Mouse (Mus musculus) liver (tissue): ENCODE measurements around the gene Spata31d1d.
A peak's percentile ranks its signal among the peaks of the same experiment; 100 is the strongest.
"Not testable (repeated sequence)": the region's sequence is repeated elsewhere in the genome, so short reads cannot be mapped to it uniquely, and the experiment has no call there.

Source experiments
- DNase-seq: peaks from one replicate; pipeline ENCODE4 v3.0.0-alpha.2; 2020; ENCODE audit warnings: mixed read lengths

Gene Spata31d1d

DNA sequence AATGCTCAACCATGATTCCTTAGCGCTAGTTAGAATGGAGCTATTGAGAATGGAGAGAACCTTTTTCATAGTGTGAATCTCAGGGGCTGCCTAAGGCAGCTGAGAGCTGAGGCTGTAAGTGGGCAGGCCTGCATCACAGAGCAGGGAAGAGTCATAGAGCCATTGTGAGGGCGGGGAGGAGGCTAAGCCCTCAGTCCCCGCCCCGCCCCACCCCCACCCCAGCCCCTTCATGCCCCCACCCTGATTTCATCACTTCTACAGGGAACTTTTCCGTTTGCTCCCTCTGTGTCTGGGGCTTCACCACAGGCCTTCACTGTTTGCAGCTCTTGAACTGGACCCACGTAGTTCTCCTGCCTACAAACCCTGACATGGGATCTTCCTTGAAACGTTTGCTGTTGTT lies at the start of gene Spata31d1d:
Gene Spata31d1d (minus strand): TSS at position 101 of the 400 bp plus-strand sequence.
- peak; percentile 40 for DNase-seq

- not testable (repeated sequence) for DNase-seq
Observed at GRCm38 (mm10) chr13:59779744-59780264, 48.3 kb upstream of the Spata31d1d start.

DNA sequence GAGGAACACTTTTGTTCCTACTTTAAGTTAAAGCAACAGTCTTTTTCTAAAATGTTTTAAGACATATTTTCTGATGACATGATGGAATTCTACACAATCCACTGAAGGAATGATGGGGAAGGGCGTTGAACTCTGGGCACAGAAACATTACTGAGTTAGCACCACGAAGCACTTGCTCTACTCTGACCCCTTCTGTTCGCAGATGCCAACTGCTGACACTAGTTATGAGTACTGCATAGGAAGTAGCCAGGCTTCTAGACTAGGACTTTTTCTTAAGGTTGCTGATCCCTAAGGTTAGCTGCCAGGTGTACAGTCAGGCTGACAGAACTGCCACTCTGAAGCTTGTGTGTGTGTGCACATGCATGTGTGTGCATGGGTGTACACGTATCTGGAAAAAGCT lies 47.7 kb upstream of the Spata31d1d start:
- peak; percentile 36 for DNase-seq

DNA sequence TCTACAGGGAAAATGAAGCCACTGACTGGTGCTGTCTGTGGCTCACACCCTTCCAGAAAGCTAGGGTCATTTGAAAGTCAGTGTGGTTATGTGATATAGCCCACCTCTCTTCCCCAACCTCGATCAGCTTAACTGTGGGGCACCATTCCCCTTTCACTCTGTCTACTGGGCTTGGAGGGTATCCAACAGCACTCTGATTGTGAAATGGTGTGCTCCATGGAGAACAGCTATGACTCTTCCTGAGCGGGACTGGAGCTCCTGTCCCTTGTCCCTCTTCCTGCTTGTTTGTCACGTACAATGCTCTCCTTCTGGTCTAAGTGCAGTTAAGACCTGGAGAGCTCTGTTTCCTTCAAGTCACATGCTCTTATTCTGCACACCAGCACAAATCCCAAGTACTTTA lies 43.6 kb upstream of the Spata31d1d start:
- no peak for DNase-seq

DNA sequence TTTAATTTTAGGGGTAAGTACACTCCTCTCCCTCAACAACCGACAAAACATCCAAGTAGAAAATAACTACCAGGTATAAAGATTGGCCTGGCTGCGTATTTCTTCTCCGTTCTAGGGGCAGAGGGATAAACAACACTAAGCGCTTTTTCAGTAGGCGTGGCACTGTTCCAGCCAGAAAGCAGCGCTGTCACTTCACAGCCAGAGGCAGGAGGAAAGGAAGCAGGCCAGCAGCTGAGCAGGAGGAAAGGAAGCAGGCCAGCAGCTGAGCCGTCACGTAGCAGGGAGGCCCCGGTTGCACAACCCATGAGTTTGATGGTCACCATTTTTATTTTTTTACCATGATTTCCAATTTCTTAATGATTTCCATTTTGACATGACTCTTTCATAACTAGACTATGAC lies 39.7 kb upstream of the Spata31d1d start:
- DNase-seq, result peak; percentile 89

GRCm38 (mm10) chr13:59770847-59771246 lies 39.3 kb upstream of the Spata31d1d start:
- peak; percentile 80 for DNase-seq

DNA sequence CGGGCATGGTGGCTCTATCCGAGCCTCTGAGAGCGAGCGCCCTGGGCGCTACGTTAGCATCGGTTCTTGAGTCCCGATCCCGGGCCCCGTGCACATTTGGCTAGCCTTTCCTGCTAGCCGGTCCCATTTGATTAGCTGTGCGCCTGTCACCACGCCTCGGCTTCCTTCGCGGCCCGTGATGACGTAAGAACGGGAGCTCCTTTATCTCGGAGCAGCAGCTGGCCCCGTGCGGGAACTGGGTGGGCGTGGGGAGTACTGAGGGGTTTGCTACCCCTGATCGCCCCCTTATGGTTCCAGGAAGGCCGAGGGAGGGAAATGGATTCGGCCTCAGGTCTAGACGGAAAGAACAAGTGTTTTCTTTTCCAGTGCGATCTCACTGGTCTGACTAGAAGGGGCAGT lies 38.6 kb upstream of the Spata31d1d start:
- peak; percentile 98 for DNase-seq

DNA sequence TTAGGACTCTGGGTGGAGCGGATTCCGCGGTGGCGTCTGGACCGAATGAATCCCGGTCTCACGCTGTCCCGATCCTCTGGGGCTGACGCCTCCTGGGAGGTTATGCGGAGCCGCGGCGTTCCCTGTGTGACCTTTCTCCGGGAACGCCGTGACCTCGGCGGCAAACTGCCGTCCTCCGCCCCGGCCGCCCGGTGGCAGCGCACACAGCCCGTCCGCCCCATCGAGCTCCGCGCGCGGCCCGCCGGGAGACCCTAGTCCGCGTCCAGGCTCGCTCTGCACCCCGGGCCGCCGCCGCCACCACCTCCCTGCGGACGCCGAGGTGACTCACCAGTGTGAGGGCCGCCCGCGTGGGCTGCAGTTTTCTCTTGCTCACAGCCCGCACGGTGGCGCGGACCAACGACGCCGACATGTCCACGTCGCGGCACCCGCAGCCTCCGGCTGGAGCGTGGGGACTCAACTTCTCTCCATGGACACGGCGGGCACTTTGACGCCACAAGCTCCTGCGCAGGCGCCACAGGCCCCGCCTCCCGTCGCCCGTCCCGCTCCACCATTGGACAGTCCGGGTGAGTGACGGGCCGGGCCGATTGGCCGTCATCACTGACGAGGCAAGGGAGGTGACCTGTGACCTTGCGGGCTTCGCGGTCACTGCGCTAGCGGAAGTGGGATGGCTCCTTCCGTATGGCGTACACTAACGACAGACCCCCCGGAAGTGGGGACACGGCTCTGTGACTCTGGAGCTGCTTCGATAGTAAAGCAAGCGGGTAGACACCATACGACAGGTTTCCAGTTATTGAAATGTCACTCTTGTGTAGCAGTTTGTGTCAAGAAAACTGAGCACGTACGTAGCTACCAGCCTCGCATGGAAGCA lies 38.0 kb upstream of the Spata31d1d start, which contains the start of gene Isca1:
Gene Isca1 (minus strand): TSS at position 515 of the 868 bp plus-strand sequence.
- DNase-seq, result peak; percentile 100

- peak; percentile 57 for DNase-seq
Observed at GRCm38 (mm10) chr13:59768531-59768930, 37.0 kb upstream of the Spata31d1d start.

DNA sequence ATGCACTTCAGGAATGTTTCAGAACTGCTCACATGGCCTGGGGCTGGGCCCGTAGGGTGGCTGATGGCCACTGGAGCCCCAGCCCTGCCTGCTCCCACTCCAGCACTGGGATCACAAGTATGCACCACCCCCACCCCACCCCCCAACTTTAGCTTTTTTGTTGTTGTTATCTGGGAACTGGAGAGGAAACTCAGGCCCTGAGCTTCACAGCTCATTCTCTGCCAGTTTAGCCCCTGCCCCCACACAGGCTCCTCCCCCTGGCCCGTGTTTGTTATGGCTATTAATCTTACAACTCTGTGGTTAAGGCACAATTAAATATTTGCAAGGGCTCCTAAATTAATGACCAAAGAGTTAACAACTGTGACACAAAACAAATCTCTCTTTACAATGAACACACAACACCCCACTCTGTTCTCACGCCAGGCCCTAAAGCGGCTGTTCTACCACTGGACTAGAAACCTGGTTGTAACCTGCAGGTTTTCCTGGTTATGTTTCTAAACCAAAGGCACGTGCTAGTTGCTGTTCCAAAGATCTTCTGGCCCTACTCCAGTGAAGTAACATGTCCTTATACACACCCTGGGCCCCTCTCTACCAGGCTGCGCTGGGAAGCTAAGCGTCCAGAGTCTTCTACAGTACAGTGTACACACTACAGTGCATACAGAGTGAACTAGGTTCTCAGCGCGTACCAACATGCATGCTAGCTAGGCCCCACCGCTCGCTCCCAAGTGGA lies 35.4 kb upstream of the Spata31d1d start:
- DNase-seq, result peak; percentile 52

DNA sequence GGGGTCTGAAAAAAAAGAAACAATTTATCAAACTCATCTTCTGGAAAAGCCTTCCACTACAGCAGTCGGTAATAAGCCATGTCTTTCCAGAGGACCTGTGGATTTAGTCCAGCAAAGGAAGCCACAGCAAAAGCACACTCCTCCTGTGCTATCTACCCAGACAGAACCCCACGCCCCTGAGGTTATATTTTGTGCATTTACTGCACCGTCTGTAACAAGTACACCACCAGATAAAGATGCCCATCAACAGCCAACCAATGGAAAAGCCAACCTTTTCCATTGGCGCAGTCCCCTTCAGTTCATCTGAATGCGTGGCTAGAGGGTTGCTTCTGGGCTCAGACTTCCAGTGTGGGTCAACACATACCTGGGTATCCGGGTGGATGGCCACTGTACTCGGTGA lies 31.2 kb upstream of the Spata31d1d start:
- DNase-seq, result peak; percentile 63

GRCm38 (mm10) chr13:59756906-59757305 lies 25.4 kb upstream of the Spata31d1d start:
- no peak for DNase-seq

DNA sequence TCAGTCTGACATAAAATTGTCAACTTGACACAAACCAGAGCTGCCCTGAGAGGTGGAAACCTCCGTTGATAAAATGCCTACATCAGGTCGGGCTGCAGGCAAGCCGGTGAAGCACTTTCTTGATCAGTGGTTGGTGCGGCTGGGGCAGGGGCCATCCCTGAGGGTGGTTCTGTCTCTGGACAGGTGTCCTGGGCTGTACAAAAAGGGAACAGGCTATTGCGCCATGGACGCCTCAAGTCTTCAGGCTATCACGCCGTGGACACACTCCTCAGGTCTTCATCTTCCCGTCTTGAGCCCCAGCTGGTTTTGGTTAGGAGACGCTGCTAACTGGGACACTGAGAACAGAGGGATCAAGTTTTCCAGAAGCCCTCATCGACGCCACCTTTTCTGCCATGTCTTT lies 18.8 kb upstream of the Spata31d1d start:
- DNase-seq, result no peak

- DNase-seq, result no peak
Observed at GRCm38 (mm10) chr13:59746711-59747110, 15.2 kb upstream of the Spata31d1d start, which contains the start of gene 1700014D04Rik. Gene 1700014D04Rik (minus strand): TSS chr13:59746752.

DNA sequence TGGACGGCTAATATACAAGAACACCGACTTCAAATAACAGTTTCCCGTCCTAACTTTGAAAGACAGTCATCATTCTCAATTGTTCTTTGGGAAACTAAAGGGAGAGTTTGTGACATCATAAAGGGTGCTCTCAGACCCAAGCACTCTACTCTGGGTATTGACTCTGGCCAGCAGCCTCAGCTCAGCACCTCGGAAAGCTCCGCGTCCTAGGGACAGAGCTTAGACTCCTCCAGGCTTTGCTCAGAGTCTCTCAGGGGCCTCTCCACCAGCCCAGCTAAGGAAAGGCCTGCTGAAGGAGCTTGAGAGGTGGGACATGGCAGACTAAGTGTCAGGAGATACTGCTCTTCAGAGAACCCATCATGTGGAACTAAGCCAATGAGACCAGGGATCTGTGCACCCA lies 14.6 kb upstream of the Spata31d1d start:
- no peak for DNase-seq

- DNase-seq, result no peak
Observed at GRCm38 (mm10) chr13:59745462-59745861, 13.9 kb upstream of the Spata31d1d start.

DNA sequence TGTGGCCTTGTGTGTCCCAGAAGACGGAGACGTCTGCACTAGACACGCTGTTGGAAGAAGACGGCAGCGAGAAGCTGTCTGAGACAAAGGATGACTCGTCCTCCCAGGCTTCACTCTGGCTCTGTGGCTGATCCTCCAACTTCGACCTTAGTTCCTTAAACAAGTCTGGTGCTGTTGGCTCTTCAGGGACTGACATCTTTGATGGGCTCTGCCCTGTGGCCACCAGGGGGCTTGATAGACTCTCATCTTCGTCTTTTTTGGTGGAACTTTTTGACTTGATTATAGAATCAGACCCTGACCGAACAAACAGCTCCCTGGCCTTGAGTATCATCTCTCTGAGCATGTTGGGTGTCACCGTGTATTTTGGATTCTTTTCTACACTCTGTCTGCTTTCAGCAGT lies 10.1 kb upstream of the Spata31d1d start:
- DNase-seq, result peak; percentile 55

GRCm38 (mm10) chr13:59741096-59741495 lies 9.5 kb upstream of the Spata31d1d start:
- no peak for DNase-seq

DNA sequence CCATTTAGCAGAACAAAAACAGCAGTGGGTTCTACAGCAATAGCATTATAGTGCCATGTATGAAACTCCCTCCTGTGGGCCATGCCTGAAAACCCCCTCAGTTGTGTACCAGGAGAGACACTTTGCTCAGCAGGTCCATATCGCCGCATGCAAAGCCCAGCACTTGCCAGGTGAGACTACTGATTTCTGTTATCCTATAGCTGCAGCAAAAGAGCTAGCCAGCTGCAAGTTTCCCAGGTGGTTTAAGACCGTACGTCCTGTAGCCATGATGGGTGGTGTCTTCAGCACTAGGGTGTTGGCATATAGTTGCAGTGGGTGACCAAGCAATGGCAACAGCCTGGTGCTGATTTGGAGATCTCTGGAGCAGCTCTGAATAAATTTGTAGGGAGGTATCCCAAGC lies 7.8 kb upstream of the Spata31d1d start:
- peak; percentile 77 for DNase-seq

DNA sequence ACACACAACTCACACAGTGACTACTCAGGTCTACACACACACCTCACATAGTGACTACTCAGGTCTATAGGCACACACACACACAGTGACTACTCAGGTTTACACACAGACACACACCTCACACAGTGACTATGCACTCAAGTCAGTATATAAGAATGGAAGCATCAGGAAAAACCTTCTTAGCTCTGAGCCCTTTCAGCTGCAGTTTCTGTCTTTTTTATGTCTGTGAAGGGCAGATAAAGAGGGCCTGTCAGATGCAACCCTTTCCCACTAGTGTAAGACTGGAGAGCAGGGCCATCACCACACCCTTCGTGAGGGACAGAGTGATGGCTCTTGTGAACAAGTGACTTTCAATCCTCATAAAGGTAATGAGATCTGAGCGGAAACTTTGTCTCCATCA lies 6.9 kb upstream of the Spata31d1d start:
- DNase-seq, result peak; percentile 82

DNA sequence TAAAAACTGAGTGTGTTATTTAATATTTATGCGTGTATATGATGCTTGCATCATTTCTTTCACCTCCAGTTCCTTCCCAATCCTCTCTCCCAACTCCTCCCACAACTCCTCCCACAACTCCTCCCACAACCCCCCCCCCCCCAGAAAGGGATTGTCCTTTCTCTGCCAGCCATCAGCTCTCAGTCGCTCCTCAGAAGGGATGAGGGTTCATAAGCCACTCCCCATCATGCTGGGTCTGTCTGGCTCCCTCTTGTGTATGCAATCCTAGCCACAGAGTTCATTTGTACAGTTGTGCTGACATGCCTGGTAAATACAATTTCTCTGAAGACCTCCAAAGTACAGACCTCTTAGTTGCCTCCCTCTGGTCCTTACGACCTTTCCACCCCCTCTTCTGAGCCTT lies 3.6 kb upstream of the Spata31d1d start:
- peak; percentile 79 for DNase-seq

DNA sequence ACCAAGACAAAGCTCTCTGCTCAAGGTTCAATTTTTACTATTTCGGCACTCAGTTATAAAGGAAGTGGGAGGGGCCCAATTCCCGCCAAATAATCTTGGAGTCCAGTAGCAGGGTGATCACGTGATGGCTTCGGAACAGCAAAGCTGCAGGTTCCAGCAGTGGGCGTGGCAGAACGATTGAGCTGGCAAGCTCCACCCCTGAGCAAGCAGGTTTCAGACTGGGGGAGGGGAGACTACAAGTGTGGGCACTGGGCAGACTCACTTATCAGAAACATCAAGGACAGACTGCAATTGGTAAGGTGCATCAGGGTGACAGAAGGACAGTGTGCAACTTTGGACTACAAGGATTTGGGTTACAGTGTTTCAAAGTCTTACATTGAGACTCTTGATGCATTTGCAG lies 2.8 kb upstream of the Spata31d1d start:
- peak; percentile 68 for DNase-seq

GRCm38 (mm10) chr13:59733936-59734335 lies 2.4 kb upstream of the Spata31d1d start:
- no peak for DNase-seq
